Mouse (Mus musculus) lung, postnatal 0 days (tissue): ENCODE measurements around the gene Apopt1. TPM values are rescaled to one million over a fixed set of nuclear protein-coding genes. Genes with fewer than 3 reads are reported as not detected.
A peak's percentile ranks its signal among the peaks of the same experiment; 100 is the strongest.
"Not testable (repeated sequence)": the region's sequence is repeated elsewhere in the genome, so short reads cannot be mapped to it uniquely, and the experiment has no call there.

Experiments used
- ATAC-seq: fragments of 200-750 bp; cut with Nextera tagmentation; 2 replicates; pipeline ENCODE4 v1.8.0; 2017; ENCODE audit warnings: moderate library complexity
- DNase-seq: peaks from one replicate; pipeline ENCODE4 v3.0.0-alpha.2; 2016; ENCODE audit warnings: low spot score
- H3K27ac ChIP-seq: fragments of 300-500 bp; sonication (generic); 2 replicates; pipeline ENCODE4 v1.5.1; 2014; ENCODE audit warnings: antibody characterized with exemption, mild to moderate bottlenecking, low read length, mixed read lengths
- H3K27me3 ChIP-seq: fragments of 300-500 bp; sonication (generic); replicated peaks from 2 replicates; pipeline ENCODE4 v1.6.1; 2014; ENCODE audit warnings: low read length, mixed read lengths; ENCODE audit not compliant: insufficient read depth
- H3K36me3 ChIP-seq: fragments of 300-500 bp; sonication (generic); 2 replicates; pipeline ENCODE4 v1.6.1; 2014; ENCODE audit warnings: low read length, mixed read lengths; ENCODE audit not compliant: insufficient read depth
- H3K4me1 ChIP-seq: fragments of 300-500 bp; sonication (generic); 2 replicates; pipeline ENCODE4 v1.6.1; 2014; ENCODE audit warnings: antibody characterized with exemption, low read depth, low read length, mixed read lengths; ENCODE audit not compliant: insufficient read depth
- H3K4me2 ChIP-seq: fragments of 300-500 bp; sonication (generic); replicated peaks from 2 replicates; pipeline ENCODE4 v1.6.1; 2014; ENCODE audit warnings: low read depth, mild to moderate bottlenecking, low read length, moderate library complexity, mixed read lengths
- H3K4me3 ChIP-seq: fragments of 300-500 bp; sonication (generic); 2 replicates; pipeline ENCODE4 v1.5.1; 2014; ENCODE audit warnings: low read depth, low read length
- H3K9ac ChIP-seq: fragments of 300-500 bp; sonication (generic); replicated peaks from 2 replicates; pipeline ENCODE4 v1.6.1; 2014; ENCODE audit warnings: low read depth, mild to moderate bottlenecking
- H3K9me3 ChIP-seq: fragments of 300-500 bp; sonication (generic); 2 replicates; pipeline ENCODE4 v1.6.1; 2016; ENCODE audit warnings: low read length, mixed read lengths
- CTCF ChIP-seq: IDR thresholded peaks from 2 replicates; pipeline ENCODE4 v1.5.1; 2016; ENCODE audit warnings: antibody characterized with exemption, mild to moderate bottlenecking
- EP300 ChIP-seq: IDR thresholded peaks from 2 replicates; pipeline ENCODE4 v1.6.1; 2016; ENCODE audit warnings: antibody characterized with exemption, mild to moderate bottlenecking, control low read depth
- WGBS: fragments of 180-500 bp; shearing (Covaris S2); extraction: QIAGEN DNeasy Blood & Tissue Kit; methylation state at CpG from one replicate; pipeline ENCODE4 v1.1.7; 2014; 5-methylcytosine and 5-hydroxymethylcytosine counted together
- polyA plus RNA-seq: library from polyadenylated mRNA; unstranded; fragments of >200 nt; fragmentation: Nextera tagmentation; extraction: Ambion mirVana; gene quantifications from 2 replicates; pipeline ENCODE4 v1.2.1, GENCODE M21; 2015

Apopt1 gene
- polyA plus RNA-seq, 1 experiment from 2014 or later: 42.3 TPM

DNA sequence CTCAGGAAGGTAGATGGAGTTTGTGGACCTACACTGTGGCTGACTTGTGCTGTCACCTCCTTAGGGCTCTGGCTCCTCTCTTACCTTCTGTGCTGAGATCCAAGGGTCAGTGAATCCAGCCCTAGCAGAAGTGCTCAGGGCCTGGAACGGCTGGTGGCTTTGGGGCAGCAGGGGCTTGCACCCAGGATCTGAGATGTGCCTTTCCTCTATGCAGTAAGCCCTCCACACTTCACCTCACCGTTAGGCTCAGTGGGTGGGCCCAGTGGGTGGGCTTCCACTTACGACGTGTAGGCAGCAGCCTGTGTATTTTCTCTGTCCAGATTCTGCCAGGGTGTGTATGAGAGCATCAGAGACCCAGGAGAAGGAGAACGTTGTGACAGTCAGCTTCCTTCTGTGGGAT, 19.9 kb downstream of the Apopt1 start:
- H3K27me3 ChIP-seq: no peaks in the 10 kb centered on the region
- DNase-seq (no peak), ATAC-seq (peak; percentile 2; the same call in 1 of the 2 replicates)
- H3K36me3 ChIP-seq: no peaks in the 10 kb centered on the region; the same call in 1 of the 2 replicates
- H3K9me3 ChIP-seq: no peaks in the 10 kb centered on the region
- H3K4me2 ChIP-seq: no peak overlapping the region
- H3K4me1 ChIP-seq: no peaks in the 10 kb centered on the region
- 63% methylated on average over 5 of the region's 5 CpGs for WGBS
- no peak overlapping the region for H3K9ac ChIP-seq
- no peak overlapping the region for H3K27ac ChIP-seq
- no peak overlapping the region for H3K4me3 ChIP-seq
- TF ChIP-seq EP300 (no peak), CTCF (no peak)

DNA sequence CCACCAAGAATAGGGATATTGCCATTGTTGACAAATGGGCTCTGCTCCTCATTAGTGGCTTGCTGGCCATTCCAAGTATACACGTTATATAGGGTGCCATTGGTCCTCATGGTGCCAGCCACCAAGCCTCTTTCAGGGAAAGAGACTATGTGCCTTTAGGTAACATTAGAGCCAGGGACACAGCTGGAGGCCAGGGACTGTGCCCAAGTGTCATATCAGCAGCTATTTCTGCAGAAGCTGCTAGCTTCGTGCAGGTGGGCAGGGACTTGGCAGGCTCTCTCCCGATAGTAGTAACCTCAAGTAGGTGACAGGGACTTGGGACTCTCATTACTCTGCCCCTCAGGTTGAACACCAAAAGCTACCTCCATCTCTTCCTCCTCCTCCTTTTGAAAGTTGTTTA, 21.9 kb downstream of the Apopt1 start:
- ATAC-seq (no peak), DNase-seq (no peak)
- Histone ChIP-seq H3K4me1 (no peaks in the 10 kb centered on the region), H3K4me2 (no peak overlapping the region), H3K27me3 (no peaks in the 10 kb centered on the region), H3K9ac (no peak overlapping the region), H3K36me3 (no peaks in the 10 kb centered on the region; the same call in 1 of the 2 replicates), H3K9me3 (no peaks in the 10 kb centered on the region), H3K4me3 (no peak overlapping the region), H3K27ac (no peak overlapping the region)
- no peak for TF ChIP-seq EP300
- no peak for TF ChIP-seq CTCF
- 92% methylated on average over 3 of the region's 3 CpGs for WGBS

DNA sequence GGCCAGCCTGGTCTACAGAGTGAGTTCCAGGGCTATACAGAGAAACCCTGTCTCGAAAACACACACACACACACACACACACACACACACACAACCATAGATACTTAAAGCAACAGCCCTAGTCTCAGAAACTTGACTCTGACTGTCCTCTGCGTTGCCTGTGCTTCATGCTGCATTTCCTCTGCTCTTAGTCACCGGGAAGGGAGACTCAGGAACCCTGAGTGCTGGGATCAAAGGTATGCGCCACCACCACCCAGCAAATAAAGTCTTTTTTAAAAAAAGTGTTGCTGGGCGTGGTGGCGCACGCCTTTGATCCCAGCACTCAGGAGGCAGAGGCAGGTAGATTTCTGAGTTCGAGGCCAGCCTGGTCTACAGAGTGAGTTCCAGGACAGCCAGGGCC, 23.6 kb downstream of the Apopt1 start:
- not testable (repeated sequence) for H3K27me3 ChIP-seq, H3K4me1 ChIP-seq

DNA sequence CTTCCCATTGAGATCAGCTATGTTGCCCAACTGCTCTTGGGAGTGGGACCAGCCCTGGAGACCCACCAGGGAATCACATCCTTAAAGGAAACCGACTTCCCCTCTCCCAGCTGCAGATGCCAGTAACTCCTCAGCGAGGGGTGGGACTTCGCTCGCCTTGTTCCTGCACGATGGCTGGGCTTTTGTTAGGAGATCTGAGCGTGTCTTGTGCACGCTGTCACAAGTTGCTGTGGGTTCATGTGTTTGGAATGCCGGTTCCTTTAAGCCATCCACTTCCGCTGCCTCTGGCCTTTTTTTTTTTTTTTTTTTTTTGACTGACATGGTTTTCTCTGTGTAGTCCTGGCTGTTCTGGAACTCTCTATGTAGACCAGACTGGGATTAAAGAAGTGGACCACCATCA, 24.3 kb downstream of the Apopt1 start:
- DNase-seq: peak; percentile 44
- TF ChIP-seq CTCF (no peak), EP300 (no peak)
- H3K36me3 ChIP-seq: no peaks in the 10 kb centered on the region
- 41% methylated on average over 9 of the region's 9 CpGs for WGBS
- H3K4me1 ChIP-seq: no peaks in the 10 kb centered on the region
- no peak overlapping the region for H3K4me3 ChIP-seq
- ATAC-seq: peak; percentile 23
- H3K27me3 ChIP-seq: no peaks in the 10 kb centered on the region
- H3K27ac ChIP-seq: no peak overlapping the region
- no peak overlapping the region for H3K9ac ChIP-seq
- H3K9me3 ChIP-seq: no peaks in the 10 kb centered on the region
- no peak overlapping the region for H3K4me2 ChIP-seq

More for the DNA sequence above, 23.6 kb downstream of the Apopt1 start:
- ATAC-seq, DNase-seq, H3K9me3 ChIP-seq, H3K4me2 ChIP-seq, H3K4me3 ChIP-seq, H3K27ac ChIP-seq, H3K36me3 ChIP-seq, H3K9ac ChIP-seq: not testable (repeated sequence)
- WGBS: 79% methylated on average over 8 of the region's 8 CpGs

DNA sequence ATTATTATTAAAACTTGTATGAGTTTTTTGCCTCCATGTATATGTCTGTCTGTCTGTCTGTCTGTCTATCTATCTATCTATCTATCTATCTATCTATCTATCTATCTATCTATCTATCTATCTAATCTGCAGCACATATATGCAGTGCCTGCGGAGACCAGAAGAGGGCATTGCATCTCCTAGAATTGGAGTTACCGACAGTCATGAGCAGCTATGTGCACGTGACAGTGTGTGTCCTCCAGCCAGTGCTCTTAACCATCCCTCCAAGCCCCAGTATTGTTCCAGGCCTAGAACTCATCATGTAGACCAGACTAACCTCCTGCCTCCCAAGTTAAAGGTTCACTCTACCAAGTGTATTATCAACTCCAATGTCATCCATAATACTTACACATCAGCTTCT, 25.7 kb downstream of the Apopt1 start:
- Histone ChIP-seq H3K27ac (no peak overlapping the region), H3K9me3 (no peaks in the 10 kb centered on the region), H3K36me3 (no peaks in the 10 kb centered on the region), H3K4me3 (no peak overlapping the region), H3K9ac (no peak overlapping the region), H3K4me2 (no peak overlapping the region), H3K27me3 (no peaks in the 10 kb centered on the region), H3K4me1 (no peaks in the 10 kb centered on the region)
- DNase-seq: peak; percentile 75
- ATAC-seq: peak; percentile 36
- 22% methylated on average over 3 of the region's 3 CpGs for WGBS
- TF ChIP-seq CTCF: peak; percentile 79
- no peak for TF ChIP-seq EP300

DNA sequence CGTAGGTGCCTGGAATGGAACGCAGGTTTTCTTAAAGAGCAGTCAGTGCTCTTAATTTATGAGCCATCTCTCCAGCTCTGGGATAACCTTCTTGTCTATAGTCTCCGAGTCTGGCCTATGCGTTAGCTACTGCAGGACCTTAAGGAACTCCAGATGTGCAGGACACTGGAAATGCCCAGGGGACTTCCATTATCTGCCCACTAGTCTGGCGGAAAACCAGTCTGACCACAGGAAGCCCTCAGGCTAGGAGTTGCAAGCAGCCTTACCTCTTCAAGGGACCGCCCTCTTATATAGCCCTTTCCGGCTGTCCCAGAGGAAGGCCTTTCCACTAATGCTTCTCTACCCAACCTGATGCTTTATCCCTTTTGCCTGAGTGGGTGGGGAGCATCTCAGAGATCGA, 28.3 kb downstream of the Apopt1 start:
- Histone ChIP-seq H3K4me1 (peaks cover 6% of the 10 kb centered on the region; the same call in 1 of the 2 replicates), H3K4me3 (no peak overlapping the region), H3K36me3 (no peaks in the 10 kb centered on the region), H3K9me3 (no peaks in the 10 kb centered on the region), H3K4me2 (no peak overlapping the region), H3K27ac (no peak overlapping the region), H3K27me3 (no peaks in the 10 kb centered on the region), H3K9ac (no peak overlapping the region)
- ATAC-seq (no peak), DNase-seq (no peak)
- WGBS: 77% methylated on average over 8 of the region's 8 CpGs
- TF ChIP-seq CTCF: no peak
- TF ChIP-seq EP300: no peak

DNA sequence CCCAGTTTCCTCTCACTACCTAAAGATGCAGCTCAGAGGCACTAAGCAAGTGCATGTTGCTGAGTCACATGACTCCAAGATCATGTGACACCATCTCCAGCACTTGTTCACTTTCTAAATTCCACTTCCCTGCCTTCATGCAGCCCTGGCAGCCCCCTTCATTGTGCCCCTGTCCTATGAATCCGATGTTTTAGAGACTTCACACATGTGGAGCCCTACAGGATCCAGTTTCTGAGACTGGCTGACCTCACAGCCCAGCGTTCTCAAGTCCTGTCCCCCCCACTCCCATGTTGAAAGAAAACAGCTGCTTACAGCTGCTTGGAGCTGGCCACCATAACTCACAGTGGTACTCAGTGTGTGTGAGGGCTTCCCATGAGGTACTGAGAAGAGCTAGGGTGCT, 30.4 kb downstream of the Apopt1 start:
- ATAC-seq: peak; percentile 83
- WGBS: 46% methylated on average over 2 of the region's 2 CpGs

More for the DNA sequence above, 30.4 kb downstream of the Apopt1 start:
- no peaks in the 10 kb centered on the region for H3K9me3 ChIP-seq
- no peak overlapping the region for H3K9ac ChIP-seq
- H3K4me2 ChIP-seq: no peak overlapping the region
- no peaks in the 10 kb centered on the region for H3K36me3 ChIP-seq
- peak; percentile 83 for DNase-seq
- peak; percentile 45; the same call in 1 of the 2 replicates for TF ChIP-seq EP300
- no peak for TF ChIP-seq CTCF
- H3K27me3 ChIP-seq: no peaks in the 10 kb centered on the region
- no peak overlapping the region for H3K4me3 ChIP-seq
- H3K4me1 ChIP-seq: peaks cover 8% of the 10 kb centered on the region; the same call in 1 of the 2 replicates
- H3K27ac ChIP-seq: peak overlapping the region; percentile 35; the same call in 1 of the 2 replicates
